Mouse (Mus musculus) left cerebral cortex, postnatal 36 days (tissue): Measurements from ENCODE around the gene Pex6. TPM values are rescaled to one million over a fixed set of nuclear protein-coding genes. Genes with fewer than 3 reads are reported as not detected.
"Not testable (repeated sequence)": the region's sequence is repeated elsewhere in the genome, so short reads cannot be mapped to it uniquely, and the experiment has no call there.

Experiments used
- DNase-seq, 2 experiments: peaks; one replicate each; pipeline ENCODE4 v3.0.0; 2021 to 2022; ENCODE audit warnings: low spot score in 2 of 2, mixed read lengths in 1 of 2
- intact Hi-C: fragments of 180-260 bp; cut with DNase I; formaldehyde crosslinking; loops from one replicate; pipeline ENCODE4 v1.15.1; 2025
- total RNA-seq, 2 experiments: library from RNA; stranded (reverse); gene quantifications; 2 replicates each; pipeline ENCODE4 v1.2.3; 2021

The Pex6 gene
- total RNA-seq, 2 experiments from 2014 or later = 50.6 to 52.4 TPM

- no peak for DNase-seq
- intact Hi-C loops = no loop called here
These were observed 16.0 kb downstream of the Pex6 start for GRCm38 (mm10) chr17:46727271-46727670.

GRCm38 (mm10) chr17:46728021-46728420 is 16.8 kb downstream of the Pex6 start:
- no peak for DNase-seq
- intact Hi-C loops = no loop called here

GRCm38 (mm10) chr17:46728496-46728895 is 17.2 kb downstream of the Pex6 start:
- intact Hi-C loops = no loop called here
- DNase-seq = no peak

GRCm38 (mm10) chr17:46728904-46729318 is 17.6 kb downstream of the Pex6 start, which contains the start of gene Gnmt:
TSS of gene Gnmt (minus strand) at chr17:46729168.
- intact Hi-C loops = no loop called here
- no peak for DNase-seq

- DNase-seq = no peak
- intact Hi-C loops = no loop called here
These were observed 22.8 kb downstream of the Pex6 start for GRCm38 (mm10) chr17:46734055-46734454.

GRCm38 (mm10) chr17:46735287-46735686 is 24.0 kb downstream of the Pex6 start:
- no peak for DNase-seq
- intact Hi-C loops = no loop called here

GRCm38 (mm10) chr17:46736160-46736559 is 24.9 kb downstream of the Pex6 start:
- intact Hi-C loops = no loop called here
- DNase-seq = no peak

- intact Hi-C loops = no loop called here
- DNase-seq = no peak
These were observed 30.0 kb downstream of the Pex6 start for GRCm38 (mm10) chr17:46741305-46741704.

- DNase-seq = no peak
- intact Hi-C loops = no loop called here
These were observed 31.7 kb downstream of the Pex6 start for GRCm38 (mm10) chr17:46742986-46743385.

- DNase-seq = no peak
- intact Hi-C loops = no loop called here
These were observed 34.2 kb downstream of the Pex6 start for GRCm38 (mm10) chr17:46745506-46745905.

- intact Hi-C loops = no loop called here
- no peak for DNase-seq
These were observed 36.0 kb downstream of the Pex6 start for GRCm38 (mm10) chr17:46747234-46747633.

GRCm38 (mm10) chr17:46747806-46748205 is 36.5 kb downstream of the Pex6 start:
- DNase-seq = no peak
- intact Hi-C loops = no loop called here

GRCm38 (mm10) chr17:46749282-46749681 is 38.0 kb downstream of the Pex6 start:
- intact Hi-C loops = no loop called here
- DNase-seq = no peak

- intact Hi-C loops = no loop called here
These were observed 39.3 kb downstream of the Pex6 start for GRCm38 (mm10) chr17:46750580-46750979.

GRCm38 (mm10) chr17:46751056-46751793 is 40.0 kb downstream of the Pex6 start:
- DNase-seq = no peak
- intact Hi-C loops = no loop called here

More at GRCm38 (mm10) chr17:46750580-46750979, 39.3 kb downstream of the Pex6 start:
- no peak for DNase-seq

GRCm38 (mm10) chr17:46751794-46752556 is 40.7 kb downstream of the Pex6 start, which contains the start of gene Cnpy3:
TSS of gene Cnpy3 (minus strand) at chr17:46752214.
- peak; percentile 97 for DNase-seq

GRCm38 (mm10) chr17:46758753-46759152 is 47.5 kb downstream of the Pex6 start:
- peak in 1 of 2 experiments; percentile 47 for DNase-seq
- intact Hi-C loops = no loop called here

More at GRCm38 (mm10) chr17:46751794-46752556, 40.7 kb downstream of the Pex6 start, which contains the start of gene Cnpy3:
- intact Hi-C loops = loop anchor here (2.0 kb wide), 1 partner anchor 21 kb away; the partner anchor contains the start of gene 2310039H08Rik

GRCm38 (mm10) chr17:46763544-46763943 is 52.3 kb downstream of the Pex6 start, which contains the start of gene Ptcra:
TSS of gene Ptcra (minus strand) at chr17:46763712.
- intact Hi-C loops = no loop called here
- DNase-seq = no peak

- DNase-seq = peak; percentile 62 to 74
- intact Hi-C loops = not testable (repeated sequence)
These were observed 53.7 kb downstream of the Pex6 start for GRCm38 (mm10) chr17:46764916-46765315.

- intact Hi-C loops = no loop called here
These were observed 56.6 kb downstream of the Pex6 start for GRCm38 (mm10) chr17:46767868-46768267.

More at GRCm38 (mm10) chr17:46767868-46768267, 56.6 kb downstream of the Pex6 start:
- DNase-seq = no peak
